Mouse (Mus musculus) ovary, postnatal 10 days (tissue): ENCODE measurements around the gene Stra6.

Experiments
- DNase-seq: peaks from one replicate; pipeline ENCODE4 v3.0.0; 2022; ENCODE audit warnings: low spot score

Gene Stra6

DNA sequence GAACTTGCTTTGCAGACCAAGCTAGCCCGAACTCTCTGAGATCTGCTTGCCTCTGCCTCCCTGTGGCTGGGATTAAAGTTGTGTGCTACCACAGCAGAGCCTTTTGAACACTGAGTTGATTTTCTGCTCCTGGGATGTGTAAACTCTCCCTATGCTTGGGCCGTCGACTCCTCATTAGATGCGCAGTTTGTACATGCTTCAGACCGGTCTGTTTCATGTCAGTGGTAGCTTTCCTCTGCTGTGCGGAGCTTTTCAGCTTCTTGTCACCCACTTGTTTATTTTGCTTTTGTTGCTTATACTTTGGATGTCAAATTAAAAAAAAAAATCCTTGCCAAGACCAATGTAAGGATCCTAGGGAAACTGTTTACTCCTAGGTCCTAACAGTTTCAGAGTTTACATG is 32.4 kb downstream of the Stra6 start:
- no peak for DNase-seq

GRCm38 (mm10) chr9:58096629-58097301 is 33.2 kb downstream of the Stra6 start:
- DNase-seq = no peak

GRCm38 (mm10) chr9:58099836-58100565 is 36.4 kb downstream of the Stra6 start:
- DNase-seq = no peak

DNA sequence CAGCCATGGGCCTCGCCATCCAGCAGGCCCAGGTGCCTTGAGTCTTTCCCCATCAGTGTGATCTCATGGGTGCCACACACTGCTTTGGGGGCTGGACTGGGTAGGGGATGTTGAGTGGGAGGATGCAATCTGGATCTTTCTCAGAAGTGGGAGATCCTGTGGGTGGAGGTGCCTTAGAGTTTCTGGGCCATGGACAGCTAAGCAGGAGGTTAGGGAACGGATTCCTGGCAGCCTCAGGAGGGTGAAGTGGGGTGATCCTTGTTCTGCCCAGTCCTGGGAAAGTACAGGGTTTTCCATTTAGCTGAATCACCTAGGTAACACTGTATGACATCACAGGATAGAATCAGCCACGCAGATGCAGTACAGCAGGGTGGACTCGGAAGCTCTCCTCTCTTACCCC is 38.4 kb downstream of the Stra6 start:
- no peak for DNase-seq

DNA sequence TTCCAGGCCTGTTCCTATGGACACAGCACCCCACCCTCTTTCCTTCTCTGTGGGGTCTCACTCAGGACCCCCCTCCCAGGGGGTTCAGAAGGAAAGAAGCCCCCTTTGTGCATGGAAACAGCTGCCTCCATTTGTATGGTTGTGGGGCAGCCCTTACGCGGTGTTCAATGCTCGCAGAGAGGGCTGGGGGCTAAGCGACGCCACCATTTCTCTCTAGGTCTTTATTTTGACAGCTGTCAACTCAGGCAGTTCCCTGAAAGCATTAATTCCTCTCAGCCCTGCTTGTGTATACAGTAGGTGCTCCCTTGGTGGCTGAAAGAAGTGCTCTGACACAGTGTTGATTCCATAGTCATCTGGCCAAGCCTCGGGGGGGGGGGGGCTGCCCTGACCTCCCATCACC is 40.1 kb downstream of the Stra6 start:
- no peak for DNase-seq

DNA sequence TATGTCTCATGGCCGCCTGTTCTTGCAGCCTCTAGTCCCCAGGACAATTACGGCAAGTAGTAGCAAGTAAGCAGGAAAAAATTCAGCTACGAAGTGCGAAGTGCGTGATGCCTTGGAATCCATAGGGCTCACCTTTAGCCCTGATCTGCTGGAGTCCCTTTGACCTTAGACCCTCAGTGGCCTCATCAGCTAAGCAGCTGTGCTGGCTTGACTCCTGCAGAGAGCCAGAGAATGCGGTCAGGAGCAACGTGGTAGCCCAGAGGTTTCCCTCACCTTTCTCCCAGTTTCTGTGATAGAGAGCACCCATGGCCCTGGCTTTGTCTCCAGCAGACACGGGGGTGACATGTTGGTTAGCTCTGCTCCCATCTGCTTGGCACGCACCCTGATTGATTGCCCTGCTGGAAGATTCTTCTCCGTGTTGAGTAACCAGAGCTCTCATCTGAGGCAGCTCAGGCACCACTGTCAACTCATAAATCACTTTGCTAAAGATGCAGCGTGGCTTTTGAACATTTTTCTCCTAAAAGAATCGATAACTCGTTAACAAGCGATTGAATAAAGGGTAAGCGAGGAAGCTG is 42.1 kb downstream of the Stra6 start:
- no peak for DNase-seq

DNA sequence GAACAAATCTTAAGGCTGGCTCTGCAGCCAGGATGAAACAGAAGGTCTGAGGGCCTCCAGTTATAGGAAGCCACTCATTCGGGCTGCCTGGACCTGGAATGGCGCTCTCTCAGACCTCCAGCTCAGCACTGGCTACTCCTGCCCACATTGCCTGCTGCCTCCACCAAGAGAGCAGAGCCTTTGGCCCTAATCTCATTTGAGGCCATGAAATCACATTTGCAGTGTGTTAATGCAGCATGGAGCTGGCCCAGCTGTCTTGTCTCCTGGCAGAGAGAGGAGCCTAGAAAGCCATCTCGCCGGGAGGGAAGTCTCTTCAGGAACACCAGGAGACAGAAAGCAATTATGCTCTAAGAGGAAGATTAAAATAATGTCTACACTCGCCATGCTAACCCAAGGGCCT is 43.9 kb downstream of the Stra6 start:
- DNase-seq = no peak

DNA sequence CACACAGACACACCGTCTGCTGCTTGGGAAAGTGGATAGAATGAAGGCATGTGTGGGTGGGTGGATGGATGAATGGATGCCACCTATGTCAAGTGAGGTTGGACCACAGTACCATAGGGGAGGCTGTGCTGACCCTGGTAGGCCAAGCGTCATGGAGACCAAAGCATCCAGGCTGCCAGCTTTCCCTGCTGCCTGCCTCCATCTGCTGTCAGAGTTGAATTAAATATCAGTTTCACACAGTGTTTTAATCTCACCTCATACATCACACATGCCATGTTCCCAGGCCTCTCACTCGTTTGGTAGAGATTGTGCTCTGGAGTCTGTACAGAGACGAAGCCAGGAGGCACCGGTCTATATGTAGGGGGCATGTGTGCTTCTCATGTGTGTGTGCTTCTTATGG is 47.2 kb downstream of the Stra6 start:
- DNase-seq = no peak

- DNase-seq = no peak
Measured at GRCm38 (mm10) chr9:58111431-58111830, 47.8 kb downstream of the Stra6 start.

DNA sequence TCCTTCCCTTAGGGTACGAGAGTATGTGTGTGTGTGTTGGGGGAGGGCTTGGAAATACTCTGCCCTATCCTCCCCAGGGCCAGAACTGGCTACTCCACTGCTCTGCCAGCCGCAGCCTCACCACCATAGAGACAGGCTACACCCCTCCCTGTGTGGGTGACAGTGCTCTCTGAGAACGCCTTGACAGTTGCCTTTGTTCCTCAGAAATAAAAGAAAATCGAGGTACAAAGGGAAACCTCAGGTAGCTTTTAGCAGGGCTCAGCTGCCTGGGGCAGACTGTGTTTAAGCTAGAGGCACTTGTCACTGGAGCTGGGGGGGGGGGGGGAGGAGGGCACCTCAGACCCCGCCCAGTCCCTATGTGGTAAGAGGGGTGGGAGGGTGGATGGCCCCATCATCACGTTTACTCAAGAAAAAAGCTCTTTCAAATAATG is 48.7 kb downstream of the Stra6 start:
- no peak for DNase-seq

GRCm38 (mm10) chr9:58112866-58113278 is 49.3 kb downstream of the Stra6 start:
- DNase-seq = no peak

DNA sequence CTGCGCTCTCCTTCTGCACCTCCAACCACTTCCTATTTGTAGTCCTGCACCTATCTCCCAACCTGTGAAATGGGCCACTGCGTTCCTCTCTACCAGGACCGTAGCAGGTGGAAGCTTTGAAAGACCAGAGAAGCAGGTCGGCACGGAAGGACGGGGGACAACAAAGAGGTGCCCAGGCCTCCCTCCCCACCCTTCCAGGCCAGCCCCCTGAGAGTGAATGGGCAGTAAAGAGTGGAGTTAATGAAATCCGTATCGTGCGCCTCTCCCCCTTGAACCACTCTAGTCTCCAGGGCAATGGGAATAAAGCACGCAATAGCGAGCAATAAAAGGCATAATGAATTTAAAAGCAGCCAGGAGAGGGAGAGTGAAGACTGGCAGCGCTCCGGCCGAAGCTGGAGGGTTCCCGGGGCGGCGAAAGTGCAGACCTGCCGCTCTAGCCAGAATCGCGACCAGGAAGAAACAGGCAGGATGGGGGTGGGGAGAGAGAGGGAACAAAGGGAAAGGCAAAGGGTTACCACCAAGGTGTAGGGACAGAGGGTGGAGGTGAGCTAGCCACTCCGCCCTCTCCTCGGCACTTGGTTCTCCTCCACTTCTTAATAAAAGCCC is 49.8 kb downstream of the Stra6 start:
- no peak for DNase-seq

GRCm38 (mm10) chr9:58114019-58114418 is 50.4 kb downstream of the Stra6 start:
- no peak for DNase-seq

GRCm38 (mm10) chr9:58115297-58115925 is 51.8 kb downstream of the Stra6 start:
- no peak for DNase-seq

DNA sequence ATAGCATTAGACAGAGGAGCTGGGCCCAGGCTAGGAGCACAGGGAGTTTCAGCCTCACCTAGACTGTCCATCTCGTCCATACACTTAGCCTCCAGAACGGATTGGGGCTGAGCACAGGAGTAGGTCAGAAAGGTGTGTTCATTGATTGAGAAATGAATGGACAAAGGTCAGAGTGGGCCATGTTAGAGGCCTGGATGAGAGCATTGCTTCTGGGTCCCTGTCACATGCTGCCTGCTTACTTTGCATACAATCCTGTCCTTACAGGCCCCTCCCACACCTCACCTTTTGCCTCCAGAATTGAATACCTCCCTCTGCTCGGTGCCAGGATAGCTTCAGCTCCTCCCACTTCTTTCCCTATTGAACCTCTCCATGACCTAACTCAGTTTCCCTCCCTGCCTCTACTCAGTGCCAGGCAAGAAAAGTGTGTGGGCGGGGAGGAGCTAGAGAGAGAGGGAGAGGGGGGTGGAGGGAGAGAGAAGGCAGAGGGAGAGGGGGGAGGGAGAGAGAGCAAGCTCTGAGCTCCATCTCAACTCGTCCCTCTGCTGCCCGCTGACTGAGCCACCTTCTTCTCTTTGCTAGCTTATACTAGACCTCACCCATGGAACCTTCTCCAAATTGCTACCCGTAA is 52.5 kb downstream of the Stra6 start:
- no peak for DNase-seq

GRCm38 (mm10) chr9:58118671-58119070 is 55.1 kb downstream of the Stra6 start, which contains the start of gene Ccdc33:
Gene Ccdc33, minus strand, starts transcription at chr9:58118823.
- DNase-seq = no peak

DNA sequence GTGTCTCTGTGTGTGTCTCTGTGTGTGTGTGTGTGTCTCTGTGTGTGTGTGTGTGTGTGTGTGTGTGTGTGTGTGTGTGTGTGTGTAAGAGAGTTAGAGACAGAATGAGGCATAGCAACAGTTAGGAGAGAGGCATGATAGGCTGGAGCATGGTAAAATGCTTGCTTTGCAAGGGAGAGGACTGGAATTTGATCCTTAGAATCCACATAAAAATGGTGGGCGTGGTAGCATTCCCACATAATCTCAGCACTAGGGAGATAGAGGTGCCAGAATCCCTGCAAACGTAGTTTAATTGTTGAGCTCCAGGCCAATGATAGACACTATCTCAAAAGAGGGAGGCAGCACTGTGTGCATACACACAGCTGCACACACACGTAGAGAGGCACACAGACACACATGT is 61.5 kb downstream of the Stra6 start:
- no peak for DNase-seq

- DNase-seq = no peak
Measured at GRCm38 (mm10) chr9:58125811-58126210, 62.2 kb downstream of the Stra6 start.

DNA sequence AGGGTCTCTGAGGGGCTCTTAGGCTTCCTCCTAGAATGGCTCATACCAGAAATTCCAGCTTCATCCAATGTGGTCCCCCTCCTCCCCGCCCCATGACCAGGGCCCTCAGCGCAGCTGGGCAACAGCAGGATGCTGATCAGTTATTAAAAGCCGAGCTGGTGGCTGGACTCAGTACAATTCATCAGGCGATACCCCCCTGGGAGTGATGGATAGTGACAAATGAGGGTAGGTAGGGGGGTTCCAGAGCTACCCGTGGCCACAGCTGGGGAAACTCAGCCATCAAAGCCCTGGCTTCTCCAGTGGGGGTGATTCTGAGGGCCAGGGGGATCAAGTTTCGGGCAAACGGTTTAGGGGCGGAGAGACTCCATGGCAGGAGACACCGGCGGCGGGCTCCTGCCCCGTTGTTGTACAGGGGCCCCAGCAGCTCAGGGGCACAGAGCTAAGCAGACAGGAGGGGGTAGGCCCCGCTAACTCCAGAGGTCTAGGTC is 65.4 kb downstream of the Stra6 start:
- DNase-seq = no peak

- no peak for DNase-seq
Measured at GRCm38 (mm10) chr9:58129508-58129907, 65.9 kb downstream of the Stra6 start.

- no peak for DNase-seq
Measured at GRCm38 (mm10) chr9:58130909-58131308, 67.3 kb downstream of the Stra6 start.

DNA sequence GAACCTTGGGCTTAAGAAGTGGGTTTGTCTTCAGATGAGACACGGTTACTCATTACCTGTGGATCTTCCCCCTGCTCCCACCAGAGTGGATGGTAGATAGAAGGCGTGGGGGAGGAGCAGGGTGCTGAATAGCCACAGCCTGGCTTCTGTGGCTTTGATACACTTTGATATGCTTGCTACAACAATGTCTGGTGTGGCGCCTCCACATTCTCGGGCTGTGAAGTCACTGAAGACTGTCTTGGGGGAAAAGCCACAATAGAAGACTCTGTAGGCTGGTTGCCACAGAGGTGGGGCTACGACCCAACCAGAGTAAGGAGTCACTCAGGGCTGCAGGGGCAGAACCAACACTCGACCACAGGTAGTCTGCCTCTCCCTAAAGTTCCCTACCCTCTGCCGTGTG is 68.1 kb downstream of the Stra6 start:
- no peak for DNase-seq
